Mouse (Mus musculus) ES-E14 (cell line): ENCODE data around the gene Zbtb46.

Source experiments
- CHD2 ChIP-seq: IDR thresholded peaks from 2 replicates; pipeline ENCODE4 v1.6.1; 2014; ENCODE audit warnings: mild to moderate bottlenecking, low read depth, low read length, inconsistent platforms
- HCFC1 ChIP-seq: IDR thresholded peaks from 2 replicates; pipeline ENCODE4 v1.6.1; 2012; ENCODE audit warnings: low read length, inconsistent platforms, borderline replicate concordance; ENCODE audit not compliant: insufficient read depth
- ZC3H11A ChIP-seq: IDR thresholded peaks from 2 replicates; pipeline ENCODE4 v1.6.1; 2012; ENCODE audit warnings: low read depth, mild to moderate bottlenecking, inconsistent platforms, low read length, borderline replicate concordance
- ZNF384 ChIP-seq: IDR thresholded peaks from 2 replicates; pipeline ENCODE4 v1.6.1; 2012; ENCODE audit warnings: low read depth, low read length, inconsistent platforms

GRCm38 (mm10) chr2:181384463-181384862, 74.8 kb downstream of the Zbtb46 start:
- no peak for TF ChIP-seq HCFC1
- no peak for TF ChIP-seq ZC3H11A
- TF ChIP-seq CHD2, result no peak
- TF ChIP-seq ZNF384, result no peak
